Mouse (Mus musculus) heart, adult 18-20 months (tissue): ENCODE measurements at regions not wholly inside any gene's neighbourhood (a gene's known extent, or its start where the extent isn't known, plus 50 kb on each side); places are given as distances from the start of the nearest gene placed in this dataset.
A peak's percentile ranks its signal among the peaks of the same experiment; 100 is the strongest.
"Not testable (repeated sequence)": the region's sequence is repeated elsewhere in the genome, so short reads cannot be mapped to it uniquely, and the experiment has no call there.

Experiments used
- DNase-seq, 2 experiments: peaks; one replicate each; pipeline ENCODE4 v3.0.0; 2021 to 2022; ENCODE audit warnings: mixed read lengths in 1 of 2

GRCm38 (mm10) chr13:52275675-52276074 is 255.4 kb downstream of the Diras2 start:
- DNase-seq: peak; percentile 20 to 69

DNA sequence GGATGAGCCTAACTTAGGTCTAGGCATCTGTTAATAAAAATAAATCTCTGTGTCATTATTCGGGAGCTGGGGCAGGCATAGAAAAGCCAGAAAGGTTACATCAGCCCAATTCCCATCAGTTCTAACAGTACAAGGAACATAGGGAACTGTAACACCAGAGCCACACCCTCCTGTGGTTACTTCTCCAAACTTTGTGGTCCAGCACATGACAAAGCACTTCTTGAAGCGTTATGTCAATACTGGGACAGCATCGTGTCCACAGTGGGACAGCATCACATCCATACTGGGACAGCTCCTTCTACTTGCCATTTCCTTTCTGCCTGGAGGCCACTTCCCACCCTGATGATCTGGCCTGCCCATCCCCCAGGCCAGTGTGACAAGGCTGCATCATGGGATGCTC is 253.9 kb downstream of the Diras2 start:
- no peak for DNase-seq

DNA sequence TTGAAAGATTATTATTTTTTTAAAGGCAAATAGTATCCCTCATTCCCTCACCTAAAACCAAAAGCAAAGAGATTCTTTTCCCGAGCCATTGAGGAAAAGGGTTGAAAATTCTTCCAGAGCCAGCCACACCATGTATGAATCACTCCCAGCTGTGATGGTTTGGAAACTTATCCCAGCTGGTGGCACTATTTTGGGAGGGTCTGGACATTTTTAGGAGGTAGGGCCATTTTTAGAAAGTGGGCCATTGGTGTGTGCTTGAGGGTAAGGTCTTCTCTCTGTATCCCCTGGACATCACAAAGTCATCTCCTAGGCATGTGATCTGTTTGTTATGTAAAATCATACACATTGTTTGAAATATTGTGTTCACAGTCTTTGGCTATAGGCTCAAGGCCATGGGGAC is 252.2 kb downstream of the Diras2 start:
- no peak for DNase-seq

GRCm38 (mm10) chr13:52279281-52279969 is 251.7 kb downstream of the Diras2 start:
- DNase-seq: no peak

- no peak for DNase-seq
Measured at GRCm38 (mm10) chr13:52279970-52280348, 251.1 kb downstream of the Diras2 start.

GRCm38 (mm10) chr13:52281271-52281670 is 249.8 kb downstream of the Diras2 start:
- no peak for DNase-seq

DNA sequence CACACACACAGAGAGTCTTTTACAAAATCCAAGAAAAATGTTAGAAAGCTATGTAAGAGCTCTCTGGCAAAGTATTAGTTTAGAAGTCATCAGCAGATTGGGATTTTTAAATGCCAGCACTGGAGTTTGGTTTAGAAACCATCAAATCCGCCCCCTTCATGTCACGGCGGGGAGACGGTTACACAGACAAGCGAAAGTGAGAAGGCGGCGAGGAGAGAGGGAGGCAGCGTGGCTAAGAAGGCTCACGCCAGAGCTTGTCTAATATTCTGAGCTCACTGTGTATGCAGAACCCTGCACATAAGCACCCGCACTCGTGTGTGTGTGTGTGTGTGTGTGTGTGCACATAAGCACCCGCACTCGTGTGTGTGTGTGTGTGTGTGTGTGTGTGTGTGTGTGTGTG is 248.6 kb downstream of the Diras2 start:
- no peak for DNase-seq

DNA sequence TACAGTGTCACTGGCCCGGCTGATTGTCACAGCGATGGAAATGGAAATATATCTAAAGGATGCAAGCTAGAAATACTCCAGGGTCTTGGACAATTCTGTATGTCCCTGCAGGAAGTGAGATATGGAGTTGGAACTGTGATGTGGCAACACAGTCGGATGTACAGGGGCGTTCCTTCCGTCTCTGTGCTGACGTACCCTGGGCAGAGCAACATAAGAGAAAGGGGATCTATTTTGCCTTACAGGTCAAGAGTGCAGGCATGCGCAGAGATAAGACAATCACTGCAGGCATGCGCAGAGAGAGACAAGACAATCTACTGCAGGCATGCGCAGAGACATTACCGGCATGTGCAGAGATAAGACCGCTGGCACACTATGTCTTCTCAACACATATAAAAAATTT is 247.6 kb downstream of the Diras2 start:
- DNase-seq: peak; percentile 22 to 37

- DNase-seq: peak in 1 of 2 experiments; percentile 6
Measured at GRCm38 (mm10) chr13:52284026-52284801, 246.9 kb downstream of the Diras2 start.

GRCm38 (mm10) chr13:52288400-52288799 is 242.7 kb downstream of the Diras2 start:
- no peak for DNase-seq

DNA sequence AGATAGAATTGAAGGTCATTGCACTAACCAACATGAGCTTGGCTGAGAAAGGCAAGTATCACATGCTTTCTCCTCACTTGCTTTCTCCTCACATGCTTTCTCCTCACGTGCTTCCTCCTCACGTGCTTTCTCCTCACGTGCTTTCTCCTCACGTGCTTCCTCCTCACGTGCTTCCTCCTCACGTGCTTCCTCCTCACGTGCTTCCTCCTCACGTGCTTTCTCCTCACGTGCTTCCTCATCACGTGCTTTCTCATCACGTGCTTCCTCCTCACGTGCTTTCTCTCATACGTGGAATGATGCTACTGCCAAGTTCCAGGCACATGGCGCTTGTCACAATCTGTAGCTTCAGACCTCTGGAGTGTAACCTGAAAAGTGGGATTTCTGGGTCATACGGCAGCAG is 235.2 kb downstream of the Diras2 start:
- no peak for DNase-seq

DNA sequence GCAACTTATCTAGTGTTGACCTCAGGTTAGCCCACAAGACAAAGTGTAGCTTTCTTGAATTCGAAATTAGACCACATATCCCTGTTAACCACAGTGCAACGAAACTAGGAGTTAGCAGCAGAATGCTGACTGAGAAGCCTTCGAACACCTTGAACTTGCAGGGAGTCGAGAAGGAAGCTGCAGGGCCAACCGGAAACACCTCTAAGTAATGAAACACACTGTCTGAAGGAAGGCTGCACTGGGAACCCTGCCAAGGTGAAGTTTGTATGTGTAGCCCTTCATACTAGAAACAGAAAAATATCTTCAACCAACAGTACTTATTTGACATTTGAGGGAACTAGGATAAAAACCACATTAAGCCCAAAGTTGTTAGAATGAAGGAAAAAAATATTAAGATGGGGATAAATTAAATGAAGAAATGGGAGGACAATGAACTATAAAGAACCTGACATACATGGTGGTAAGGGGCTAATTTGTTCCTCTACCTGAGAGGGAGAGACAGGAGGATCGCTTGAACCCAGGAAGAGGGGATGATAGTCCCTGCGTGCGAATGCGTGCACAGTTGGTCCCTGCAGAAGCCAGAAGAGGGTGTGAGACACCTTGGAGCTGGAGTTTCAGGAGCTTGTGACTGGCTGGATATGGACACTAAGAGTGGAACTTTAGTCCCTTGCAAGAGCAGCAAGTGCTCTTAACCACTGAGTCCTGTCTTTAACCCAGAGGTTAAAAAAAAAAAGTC is 234.4 kb downstream of the Diras2 start:
- DNase-seq: no peak

DNA sequence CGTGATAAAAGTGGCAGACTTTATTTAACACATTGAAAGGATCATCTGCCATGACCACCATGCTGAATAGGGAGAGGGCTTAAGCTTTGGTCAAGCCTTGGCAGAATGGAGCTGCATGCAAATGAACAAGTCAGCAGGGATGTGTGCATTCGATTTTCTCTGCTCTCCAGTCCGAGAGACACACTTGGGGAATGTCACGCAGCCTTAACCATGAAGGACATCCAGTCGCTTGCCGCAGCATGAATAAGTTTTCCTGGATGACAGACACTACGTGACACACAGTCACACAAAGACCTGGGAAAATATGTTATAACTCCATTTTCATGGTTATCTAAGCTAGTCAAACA is 233.8 kb downstream of the Diras2 start:
- no peak for DNase-seq

DNA sequence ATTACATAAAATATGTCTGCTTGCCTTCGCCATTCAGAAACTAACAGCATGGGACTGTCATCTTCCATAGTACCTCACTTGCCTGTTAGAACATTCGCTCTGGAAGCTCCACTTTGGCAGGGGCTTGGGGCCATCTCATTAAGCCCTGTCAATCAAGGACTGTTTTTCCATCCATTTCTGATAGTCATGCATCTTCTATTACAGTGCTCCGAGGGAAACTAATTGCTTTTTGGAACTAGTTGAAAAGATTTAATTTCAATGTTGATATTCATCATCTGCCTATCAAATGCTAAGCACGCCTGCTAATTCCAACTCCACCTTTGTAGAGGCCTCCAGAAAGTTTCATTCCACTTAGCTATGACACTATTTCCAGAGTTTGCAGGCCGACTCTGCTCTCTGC is 232.7 kb downstream of the Diras2 start:
- DNase-seq: no peak

DNA sequence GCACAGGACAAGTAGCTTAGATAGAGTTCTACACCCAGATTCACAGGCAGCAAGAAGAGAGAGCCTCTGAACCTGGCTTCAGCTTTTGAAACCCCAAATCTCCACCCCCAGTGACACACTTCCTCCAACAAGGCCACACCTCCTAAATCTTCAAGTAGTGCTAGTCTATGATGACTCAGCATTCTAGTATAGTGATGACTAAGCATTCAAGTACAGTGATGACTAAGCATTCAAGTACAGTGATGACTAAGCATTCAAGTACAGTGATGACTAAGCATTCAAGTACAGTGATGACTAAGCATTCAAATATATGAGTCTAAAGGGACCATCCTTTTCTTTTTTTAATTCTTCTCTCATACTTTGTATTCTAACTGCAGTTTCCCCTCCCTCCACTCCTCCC is 225.8 kb downstream of the Diras2 start:
- DNase-seq: not testable (repeated sequence)

GRCm38 (mm10) chr13:52306783-52307440 is 224.2 kb downstream of the Diras2 start:
- DNase-seq: peak; percentile 23 to 29

DNA sequence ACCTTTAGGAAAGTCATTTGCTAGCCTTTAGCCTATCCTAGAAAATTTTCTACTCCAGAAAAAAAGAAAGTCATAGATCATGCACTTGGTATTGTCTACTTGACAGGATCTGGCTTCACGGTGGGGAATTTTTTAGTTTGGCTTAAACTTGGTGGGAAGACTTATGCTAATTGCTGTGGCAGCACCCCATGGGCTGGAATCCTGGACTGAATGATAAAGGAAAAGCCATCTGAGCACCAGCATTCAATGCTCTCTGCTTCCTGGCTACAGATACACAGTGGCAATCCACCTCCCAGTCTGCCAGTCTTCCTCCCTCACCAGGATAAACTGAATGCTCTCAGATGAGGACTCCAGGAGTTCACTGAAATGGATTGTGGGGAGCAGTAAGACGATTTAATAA is 220.1 kb downstream of the Diras2 start:
- DNase-seq: no peak

GRCm38 (mm10) chr13:52318276-52318675 is 212.8 kb downstream of the Diras2 start:
- no peak for DNase-seq

DNA sequence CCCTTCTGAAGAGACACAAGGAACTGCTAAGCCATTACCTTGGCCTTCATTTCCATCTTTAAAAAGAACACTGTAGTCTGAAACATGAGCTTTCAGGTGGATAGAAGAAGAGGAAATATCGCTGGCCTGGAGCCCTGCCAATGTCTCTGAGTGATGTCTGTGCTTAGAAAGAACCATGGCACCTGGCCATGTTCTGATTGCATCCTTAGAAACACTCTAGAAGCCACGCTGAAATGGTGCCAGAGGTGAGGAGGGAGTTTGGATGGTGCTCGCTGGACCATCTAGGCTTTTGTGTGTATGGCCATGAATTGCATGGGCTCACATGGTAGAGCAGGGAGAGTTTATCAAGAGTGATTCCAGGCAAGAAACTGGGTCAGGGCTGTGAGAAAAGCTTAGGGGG is 207.4 kb downstream of the Diras2 start:
- no peak for DNase-seq

- DNase-seq: not testable (repeated sequence)
Measured at GRCm38 (mm10) chr13:52324378-52324777, 206.7 kb downstream of the Diras2 start.

- DNase-seq: not testable (repeated sequence)
Measured at GRCm38 (mm10) chr13:52325647-52326046, 205.4 kb downstream of the Diras2 start.

DNA sequence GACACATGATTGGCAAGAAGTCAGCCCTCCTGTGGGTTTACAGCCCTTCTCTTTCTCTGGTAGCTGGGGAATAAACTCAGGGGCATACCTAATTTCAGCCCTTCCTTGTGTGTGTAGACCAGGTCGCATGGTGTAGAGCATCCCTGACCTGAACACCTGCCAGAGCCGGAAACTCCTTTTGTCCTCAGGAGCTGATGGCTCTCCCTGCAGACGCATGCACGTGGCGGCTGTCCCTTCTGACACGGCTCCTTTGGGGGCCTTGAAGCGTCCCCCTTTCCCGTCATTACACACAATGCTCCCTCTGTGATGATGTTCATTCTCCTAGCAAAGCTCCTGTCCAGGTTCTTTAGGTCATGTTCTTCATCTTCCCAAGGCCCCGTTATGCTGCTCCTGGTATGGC is 203.3 kb downstream of the Diras2 start:
- no peak for DNase-seq

GRCm38 (mm10) chr13:52328766-52329165 is 202.3 kb downstream of the Diras2 start:
- DNase-seq: no peak
